Mouse (Mus musculus): ENCODE data around the gene Lpxn. TPM values are rescaled to one million over a fixed set of nuclear protein-coding genes. Genes with fewer than 3 reads are reported as not detected.

Gene Lpxn
- total RNA-seq (2021) = 1 to 10 TPM in 1 of 2 experiments, under 1 TPM in 1; 0.85 to 1.1 TPM
- long read RNA-seq, experiment 1, partial matches to known transcripts = 0 of 2 reads
- long read RNA-seq, experiment 1, other reads (novel, unspliced or antisense) = 2 of 2 reads
- long read RNA-seq, experiment 2, partial matches to known transcripts = 0 of 1 reads
- long read RNA-seq, experiment 2, other reads (novel, unspliced or antisense) = 1 of 1 reads

- DNase-seq = peak; percentile 94
Observed at GRCm38 (mm10) chr19:12795511-12796327, at the start of gene Lpxn, which contains the start of gene Zfp91. TSS of gene Lpxn (plus strand) at chr19:12796193. TSS of gene Zfp91 (minus strand) at chr19:12796126.

- DNase-seq = no peak
Observed at GRCm38 (mm10) chr19:12756286-12756685, 39.7 kb upstream of the Lpxn start.

- no peak for DNase-seq
Observed at GRCm38 (mm10) chr19:12758936-12759478, 37.0 kb upstream of the Lpxn start.

GRCm38 (mm10) chr19:12759656-12760055 is 36.3 kb upstream of the Lpxn start:
- DNase-seq = peak; percentile 55

- no peak for DNase-seq
Observed at GRCm38 (mm10) chr19:12762212-12763130, 33.5 kb upstream of the Lpxn start.

GRCm38 (mm10) chr19:12765308-12765707 is 30.7 kb upstream of the Lpxn start, which contains the start of gene Cntf:
TSS of gene Cntf (minus strand) at chr19:12765632.
- no peak for DNase-seq

GRCm38 (mm10) chr19:12770888-12771287 is 25.1 kb upstream of the Lpxn start:
- DNase-seq = no peak

- no peak for DNase-seq
Observed at GRCm38 (mm10) chr19:12780437-12780836, 15.6 kb upstream of the Lpxn start.

DNA sequence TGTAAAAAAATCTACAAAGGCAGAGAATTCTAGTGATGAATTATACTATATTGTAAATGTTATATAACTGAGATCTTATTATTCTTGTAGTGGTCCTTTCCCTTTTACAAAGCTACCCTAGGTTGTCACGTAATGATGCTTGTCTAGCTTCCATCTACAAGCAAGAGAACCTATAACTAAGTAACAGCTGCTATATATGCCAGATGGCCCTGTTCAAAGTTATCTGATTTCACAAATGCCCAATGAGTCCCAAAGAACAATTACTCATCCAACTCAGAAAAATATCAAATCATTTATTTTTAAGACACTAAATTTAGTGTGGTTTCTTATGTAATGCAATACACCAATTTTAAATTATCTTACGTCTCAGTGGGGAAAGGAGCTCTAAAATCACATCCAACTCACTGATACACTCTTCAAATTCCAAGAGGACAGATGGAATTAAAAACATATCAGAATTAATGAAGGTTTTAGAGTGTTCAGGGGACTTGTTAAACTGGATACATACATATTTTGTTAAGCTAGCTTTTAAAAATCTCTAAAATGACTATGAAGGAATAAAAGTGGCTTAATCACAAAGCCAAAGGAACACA is 9.1 kb upstream of the Lpxn start:
- DNase-seq = no peak

DNA sequence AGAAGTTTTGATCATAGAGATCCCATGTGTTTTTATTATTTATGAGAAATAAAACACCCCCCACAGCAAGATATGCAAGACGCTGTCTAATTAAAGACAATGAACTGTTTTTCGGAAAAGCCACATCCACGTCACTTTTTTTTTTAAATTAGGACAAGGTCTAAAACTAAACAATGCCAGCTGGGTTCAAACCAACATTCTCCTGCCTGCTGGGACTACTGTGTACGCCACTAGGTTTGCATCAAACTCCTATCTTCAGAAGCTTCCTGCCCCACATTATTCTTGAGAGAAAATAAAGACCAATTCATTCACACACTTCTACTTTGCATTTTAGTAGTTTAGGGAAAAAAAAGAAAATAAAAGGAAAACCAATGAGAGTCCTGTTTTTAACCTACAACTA is 8.3 kb upstream of the Lpxn start:
- no peak for DNase-seq

DNA sequence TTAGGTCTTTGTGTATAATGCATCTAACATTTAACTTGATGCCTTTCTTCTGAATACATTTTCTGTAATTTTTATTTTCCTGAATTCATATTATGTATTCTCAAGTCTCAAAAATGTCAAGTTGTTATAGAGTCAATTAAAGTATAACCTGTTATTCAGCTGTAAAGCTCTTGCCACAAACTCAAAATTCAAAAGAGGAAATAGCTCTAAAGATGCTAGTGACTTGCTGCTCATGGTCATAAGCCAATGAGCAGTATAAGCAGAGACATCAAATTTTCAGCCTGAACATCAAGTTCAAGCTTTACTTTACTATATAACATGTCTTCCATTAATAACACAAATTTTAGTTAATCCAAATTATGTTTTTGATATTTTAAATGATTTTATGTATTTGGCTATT is 3.6 kb upstream of the Lpxn start:
- DNase-seq = no peak

DNA sequence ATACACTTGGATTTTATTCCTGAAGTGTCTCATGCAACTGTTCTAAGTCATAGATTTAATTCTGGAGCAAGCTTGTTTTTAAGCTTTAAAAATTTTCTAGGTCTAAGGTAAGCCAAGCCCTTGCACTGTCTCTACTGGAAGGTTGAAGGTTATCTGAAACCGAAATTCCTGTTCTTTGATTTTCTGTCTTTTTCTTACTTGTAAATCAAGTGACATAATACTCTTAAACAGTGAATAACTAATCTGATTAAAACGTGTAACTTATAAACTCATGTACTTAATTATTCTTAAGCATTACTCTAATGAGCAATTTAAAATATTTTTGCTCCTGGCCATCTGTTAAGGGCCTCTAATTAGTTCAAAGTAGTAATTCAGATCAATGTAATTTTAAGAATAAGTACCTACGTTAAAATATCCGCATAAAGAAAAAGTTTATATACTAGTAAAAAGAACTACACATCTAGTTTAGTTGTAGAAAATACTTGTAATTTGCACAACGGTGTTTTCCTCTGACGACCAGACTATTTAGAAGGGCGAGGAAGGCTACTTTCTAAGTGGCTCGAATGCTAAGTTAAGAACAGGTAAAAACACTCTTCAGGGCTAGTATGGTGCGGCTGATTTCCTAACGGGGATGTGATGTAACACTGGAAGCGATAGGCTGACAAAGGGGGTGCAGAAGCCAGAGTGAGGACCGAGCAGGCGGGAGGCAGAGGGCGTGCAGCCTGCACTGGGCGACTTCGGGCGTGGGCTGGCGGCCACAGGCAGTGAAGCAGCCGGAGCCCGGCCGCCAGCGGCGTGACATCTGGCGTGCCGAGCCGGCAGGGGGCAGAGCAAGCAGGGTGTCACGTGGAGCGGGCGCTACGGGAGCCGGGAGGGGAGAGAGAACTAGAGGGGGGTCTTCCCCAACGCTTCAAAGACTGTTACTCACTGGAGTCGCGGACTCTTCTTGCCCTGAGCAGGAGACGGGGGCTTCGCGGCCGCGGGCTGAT is 1.6 kb upstream of the Lpxn start:
- peak; percentile 95 for DNase-seq

- no peak for DNase-seq
Observed at GRCm38 (mm10) chr19:12795110-12795509, 883 bp upstream of the Lpxn start.

DNA sequence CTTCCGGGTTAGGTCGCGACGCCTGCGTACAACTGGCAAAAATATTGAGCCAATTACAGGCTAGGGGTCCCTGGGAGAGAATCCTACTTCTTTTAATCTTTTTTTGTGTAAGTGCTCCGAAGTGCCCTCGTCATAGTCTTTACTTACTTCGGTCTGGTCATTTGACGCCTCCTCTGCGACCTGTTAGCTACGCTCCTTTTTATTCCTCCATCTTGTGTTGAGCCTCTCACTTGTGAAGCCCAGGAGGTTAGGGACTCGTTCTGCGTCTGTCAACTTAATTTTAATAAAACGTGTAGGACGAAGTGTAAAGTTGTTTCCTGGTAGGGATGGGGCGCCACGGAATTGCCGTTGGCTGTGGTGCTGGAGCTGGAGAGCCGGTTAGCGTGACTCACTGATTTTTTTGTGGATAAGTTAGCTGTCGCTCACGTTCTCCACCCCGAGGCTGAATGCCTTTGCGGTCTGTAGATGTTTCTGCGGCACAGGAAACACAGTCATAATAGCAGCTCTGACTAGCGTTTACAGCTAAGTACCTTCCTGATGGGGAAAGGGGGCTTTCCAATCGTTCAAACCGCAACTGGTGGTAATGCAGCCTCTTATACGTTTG is 437 bp downstream of the Lpxn start:
- DNase-seq = peak; percentile 42

- no peak for DNase-seq
Observed at GRCm38 (mm10) chr19:12797071-12797470, 1.1 kb downstream of the Lpxn start.

GRCm38 (mm10) chr19:12798404-12798803 is 2.4 kb downstream of the Lpxn start:
- DNase-seq = no peak

DNA sequence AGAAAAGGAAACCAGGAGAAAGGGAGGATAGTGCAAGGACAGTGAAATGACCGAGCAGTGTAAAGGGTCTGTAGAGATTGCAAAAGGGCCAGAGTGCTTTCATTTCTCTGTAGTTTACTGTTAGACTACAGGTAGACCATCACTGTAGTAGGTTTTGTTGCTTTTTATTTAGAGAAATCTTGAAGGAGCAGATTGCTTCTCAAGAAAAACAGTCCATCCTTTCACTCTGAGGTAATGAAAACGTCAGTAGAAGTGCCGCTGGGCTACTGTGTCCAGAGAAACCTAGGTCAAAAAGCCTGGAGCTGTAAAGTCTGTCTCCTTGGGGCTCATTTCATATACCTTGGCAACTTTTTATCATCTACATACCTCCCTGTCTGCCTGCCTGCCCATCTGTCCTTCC is 3.1 kb downstream of the Lpxn start:
- no peak for DNase-seq

DNA sequence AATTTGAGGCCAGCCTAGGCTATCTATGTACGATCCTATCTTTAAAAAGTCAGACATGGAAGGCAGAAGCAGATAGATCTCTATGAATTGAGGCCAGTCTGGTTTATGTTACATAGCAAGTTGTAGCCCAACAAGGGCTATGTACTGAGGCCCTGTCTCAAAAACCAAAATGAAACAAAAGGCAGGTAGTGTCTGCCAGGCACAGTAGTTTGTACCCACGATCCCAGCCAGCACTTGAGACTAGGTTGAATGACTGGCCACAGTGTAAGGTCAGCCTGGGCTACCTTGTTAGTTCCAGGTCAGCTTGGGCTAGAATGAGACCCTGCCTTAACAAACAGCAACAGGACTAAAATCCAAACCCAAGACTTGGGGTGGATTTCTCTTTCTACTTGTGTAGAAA is 4.6 kb downstream of the Lpxn start:
- no peak for DNase-seq

DNA sequence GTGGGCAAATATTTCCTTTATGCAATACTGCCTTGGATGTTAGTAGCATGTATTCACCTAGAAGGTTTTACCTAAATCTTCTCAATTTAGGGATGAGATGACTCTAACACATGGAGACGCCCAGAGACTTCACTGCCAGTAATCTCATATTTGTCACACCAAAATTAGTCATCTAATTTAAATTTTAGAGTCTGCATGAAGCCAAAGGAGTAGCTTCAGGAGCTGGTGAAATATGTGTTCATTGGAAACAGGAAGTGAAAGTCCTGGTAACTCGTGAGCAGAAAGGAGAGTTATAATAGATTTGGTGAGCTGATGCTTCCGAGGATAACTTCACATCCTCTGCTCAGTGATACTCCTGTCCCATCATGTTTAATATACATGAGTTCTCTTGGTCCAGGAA is 5.1 kb downstream of the Lpxn start:
- no peak for DNase-seq

GRCm38 (mm10) chr19:12802830-12803229 is 6.8 kb downstream of the Lpxn start:
- DNase-seq = no peak
